Mouse (Mus musculus): ENCODE data around the gene Gm4756. TPM values are rescaled to one million over a fixed set of nuclear protein-coding genes. Genes with fewer than 3 reads are reported as not detected.
"Not testable (repeated sequence)": the region's sequence is repeated elsewhere in the genome, so short reads cannot be mapped to it uniquely, and the experiment has no call there.

Gm4756 gene
- total RNA-seq, 2 experiments from 2014 or later, result not detected

GRCm38 (mm10) chr12:72654698-72655097, 5.2 kb upstream of the Gm4756 start:
- DNase-seq (ENCODE audit: low spot score in 2 of 2), result peak; percentile 46 to 66

- DNase-seq (ENCODE audit: low spot score in 2 of 2), result no peak
Observed at GRCm38 (mm10) chr12:72648921-72649320, 540 bp downstream of the Gm4756 start.

GRCm38 (mm10) chr12:72638025-72638424, 11.4 kb downstream of the Gm4756 start:
- no peak for DNase-seq (ENCODE audit: low spot score in 2 of 2)

- DNase-seq (ENCODE audit: low spot score in 2 of 2), result no peak
Observed at GRCm38 (mm10) chr12:72628751-72629150, 20.7 kb downstream of the Gm4756 start.

GRCm38 (mm10) chr12:72622853-72623496, 26.5 kb downstream of the Gm4756 start:
- DNase-seq (ENCODE audit: low spot score in 2 of 2), result no peak

DNA sequence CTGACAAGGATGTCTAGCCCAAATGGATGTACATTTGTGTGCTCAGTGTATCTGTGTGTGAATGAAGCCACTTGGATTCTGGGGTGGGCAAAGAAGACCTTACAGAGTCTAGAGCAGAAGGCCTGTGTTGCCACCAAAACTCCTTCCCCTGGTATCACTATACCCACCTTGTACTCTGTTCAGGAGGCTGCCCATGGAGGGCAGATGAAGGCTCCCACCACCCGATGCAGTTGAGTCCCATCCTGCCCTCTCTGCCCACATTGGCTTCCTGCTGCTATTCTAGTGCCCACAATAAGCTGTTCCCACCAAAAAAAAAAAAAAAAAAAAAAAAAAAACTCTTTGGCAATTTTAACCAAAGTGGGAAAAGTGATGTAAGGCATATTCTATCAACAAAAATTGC, 28.0 kb downstream of the Gm4756 start:
- DNase-seq (ENCODE audit: low spot score in 2 of 2), result no peak

- no peak for DNase-seq (ENCODE audit: low spot score in 2 of 2)
Observed at GRCm38 (mm10) chr12:72620856-72621255, 28.6 kb downstream of the Gm4756 start.

- no peak for DNase-seq (ENCODE audit: low spot score in 2 of 2)
Observed at GRCm38 (mm10) chr12:72612053-72612452, 37.4 kb downstream of the Gm4756 start.

GRCm38 (mm10) chr12:72598731-72599130, 50.7 kb downstream of the Gm4756 start:
- not testable (repeated sequence) for DNase-seq (ENCODE audit: low spot score in 2 of 2)

GRCm38 (mm10) chr12:72594001-72594400, 55.5 kb downstream of the Gm4756 start:
- DNase-seq (ENCODE audit: low spot score in 2 of 2), result no peak

- DNase-seq (ENCODE audit: low spot score in 2 of 2), result no peak
Observed at GRCm38 (mm10) chr12:72592991-72593390, 56.5 kb downstream of the Gm4756 start.

GRCm38 (mm10) chr12:72585339-72585738, 64.1 kb downstream of the Gm4756 start:
- no peak for DNase-seq (ENCODE audit: low spot score in 2 of 2)

GRCm38 (mm10) chr12:72583099-72583498, 66.4 kb downstream of the Gm4756 start:
- DNase-seq (ENCODE audit: low spot score in 2 of 2), result no peak

DNA sequence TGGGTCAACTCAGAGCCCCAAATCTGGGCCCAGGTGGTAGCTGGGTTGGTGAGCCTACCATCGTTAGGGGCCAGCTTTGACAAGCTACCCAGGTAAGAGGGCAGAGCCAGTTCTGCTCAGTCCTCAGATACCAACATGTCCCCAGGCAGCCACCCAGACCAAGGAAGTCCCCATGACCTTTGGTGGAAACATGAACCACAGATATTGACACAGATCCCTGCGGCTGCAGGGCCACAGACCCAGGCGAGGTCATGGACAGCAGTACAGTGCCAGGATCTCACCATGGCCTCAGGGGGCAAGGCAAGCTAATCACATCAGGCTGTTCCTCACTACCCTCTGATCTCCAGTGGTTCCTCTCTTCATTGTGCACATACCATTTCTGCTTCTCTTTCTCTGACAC, 67.4 kb downstream of the Gm4756 start:
- DNase-seq (ENCODE audit: low spot score in 2 of 2), result no peak

DNA sequence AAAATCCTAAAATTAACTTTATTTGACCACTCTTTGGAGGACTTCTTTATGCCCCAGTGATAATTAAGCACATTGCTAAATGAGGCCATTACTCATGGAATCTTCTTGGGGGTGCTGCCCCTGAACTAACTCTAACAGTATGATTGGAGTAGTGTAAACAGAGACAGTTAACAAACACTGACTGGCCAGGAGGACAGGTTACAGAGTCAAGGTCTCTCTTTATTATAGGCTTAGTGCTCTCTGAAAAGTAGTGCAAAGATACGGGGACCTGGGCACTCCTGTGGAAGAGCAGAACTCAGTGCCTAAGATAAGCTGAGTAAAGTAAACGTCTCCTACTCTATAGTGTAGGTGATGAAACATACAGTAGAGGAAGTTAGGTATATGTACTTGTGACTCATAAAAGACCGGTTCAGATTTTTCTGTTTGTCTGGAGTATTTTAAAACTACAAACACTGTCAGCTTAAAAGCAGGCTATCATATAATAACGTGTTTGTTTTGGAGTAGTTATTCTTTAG, 85.1 kb downstream of the Gm4756 start:
- no peak for DNase-seq (ENCODE audit: low spot score in 2 of 2)

DNA sequence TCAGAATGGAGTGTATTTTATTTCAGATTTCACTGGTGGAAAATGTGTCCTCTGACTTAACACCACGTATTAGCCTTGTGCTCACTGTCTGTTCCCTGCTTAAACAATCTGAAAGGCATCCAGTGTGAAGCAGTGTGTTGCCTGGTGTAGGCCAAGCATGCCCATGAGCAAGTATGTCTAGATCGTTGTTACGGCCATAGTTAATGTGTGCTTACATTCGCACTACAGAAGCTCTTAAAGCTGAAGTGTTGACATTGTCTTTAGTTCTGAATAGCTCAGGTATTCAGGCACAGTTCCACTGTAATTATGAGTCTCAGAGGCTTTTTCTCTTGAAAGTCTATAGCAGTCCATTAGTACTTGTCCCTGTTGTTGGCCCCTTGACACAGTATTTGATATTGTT, 95.1 kb downstream of the Gm4756 start:
- DNase-seq (ENCODE audit: low spot score in 2 of 2), result no peak

DNA sequence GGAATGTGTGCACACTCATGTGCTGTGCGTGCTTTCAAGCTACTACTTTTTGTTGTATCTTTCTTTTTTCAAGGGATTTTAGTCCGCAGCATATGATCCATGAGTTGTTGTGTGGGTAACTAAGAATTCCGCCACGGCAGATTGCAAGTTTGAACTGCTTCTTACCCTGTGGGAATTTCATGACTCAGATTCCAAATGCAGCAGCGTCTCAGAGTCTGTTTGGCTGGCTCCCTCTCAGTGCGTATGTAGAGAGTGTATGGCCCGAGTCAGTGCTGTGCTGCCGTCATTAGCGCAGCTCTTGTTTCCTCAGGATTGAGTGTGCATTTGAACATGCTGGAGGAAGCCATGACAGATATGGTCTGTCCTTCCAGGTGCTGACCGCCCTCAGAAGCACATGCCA, 110.9 kb downstream of the Gm4756 start:
- DNase-seq (ENCODE audit: low spot score in 2 of 2), result no peak

DNA sequence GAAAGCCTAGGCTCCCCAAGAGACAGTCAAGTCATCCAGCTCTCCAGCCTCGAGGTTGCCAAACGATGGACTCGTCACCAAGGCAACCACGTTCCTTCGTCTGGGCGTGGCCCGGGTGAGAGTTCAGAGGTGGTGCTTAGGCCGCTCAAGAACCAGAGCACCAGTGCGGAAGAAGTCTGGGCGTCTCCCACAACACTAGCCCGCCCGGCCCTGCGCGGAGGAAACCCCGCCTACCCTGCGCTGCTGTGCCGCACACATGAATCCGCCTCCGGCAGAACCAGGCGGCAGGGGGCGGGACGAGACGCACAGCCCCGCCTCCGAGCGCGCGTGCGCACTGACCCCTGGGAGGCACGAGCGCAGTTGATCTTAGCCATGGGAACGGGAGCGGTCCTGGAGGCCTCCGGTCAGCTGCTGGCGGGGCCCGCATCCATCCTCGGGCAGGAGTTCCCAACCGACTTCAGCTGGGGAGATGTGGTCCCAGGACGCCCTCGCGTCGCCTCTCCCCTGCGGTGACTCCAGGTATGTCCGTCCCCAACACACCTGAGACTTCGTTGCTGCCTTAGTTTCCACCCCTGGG, 113.4 kb downstream of the Gm4756 start, which contains the start of gene Pcnx4:
Pcnx4 (plus strand) TSS at position 363 of the 577 bp plus-strand sequence.
- DNase-seq (ENCODE audit: low spot score in 2 of 2), result peak; percentile 96

- no peak for DNase-seq (ENCODE audit: low spot score in 2 of 2)
Observed at GRCm38 (mm10) chr12:72535599-72535998, 113.9 kb downstream of the Gm4756 start.

DNA sequence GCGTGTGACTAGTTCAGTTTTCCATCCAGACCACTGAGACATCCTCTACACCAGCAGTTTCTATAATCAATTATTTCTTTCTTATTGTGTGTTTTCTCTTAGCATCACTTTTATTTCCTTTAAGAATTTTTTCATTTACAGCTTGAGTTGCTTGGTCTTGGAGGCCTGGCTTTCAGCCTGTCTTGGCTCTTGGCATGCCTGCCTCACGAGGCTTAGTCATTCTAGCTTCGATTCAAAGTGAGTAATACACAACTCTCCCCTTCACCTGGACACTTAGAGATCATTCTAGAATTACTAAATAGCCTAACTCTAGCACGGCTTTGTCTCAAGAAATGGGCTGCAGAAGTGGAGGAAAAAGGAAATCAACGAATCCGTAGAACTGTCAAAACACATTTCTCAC, 115.5 kb downstream of the Gm4756 start:
- DNase-seq (ENCODE audit: low spot score in 2 of 2), result no peak

GRCm38 (mm10) chr12:72532303-72532702, 117.2 kb downstream of the Gm4756 start:
- DNase-seq (ENCODE audit: low spot score in 2 of 2), result no peak
